Mouse (Mus musculus): ENCODE results near the gene Pgpep1. TPM values are rescaled to one million over a fixed set of nuclear protein-coding genes. Genes with fewer than 3 reads are reported as not detected.

Pgpep1 gene
- total RNA-seq, 2 experiments from 2014 or later: 9.3 to 22.5 TPM

- intact Hi-C loops (cut with DNase I): no loop called here
- peak; percentile 75 for DNase-seq
- TF ChIP-seq CTCF (IDR thresholded peaks at IDR 0.05): no peak
- Histone ChIP-seq H3K27ac (peak overlapping the region; percentile 96), H3K4me3 (peak overlapping the region; percentile 97)
Observed at GRCm38 (mm10) chr8:70607898-70608748, 52.1 kb downstream of the Pgpep1 start.

GRCm38 (mm10) chr8:70607603-70607897 lies 52.6 kb downstream of the Pgpep1 start:
- Histone ChIP-seq H3K27ac (peak overlapping the region; percentile 96), H3K4me3 (peak overlapping the region; percentile 97)
- no peak for TF ChIP-seq CTCF (IDR thresholded peaks at IDR 0.05)
- intact Hi-C loops (cut with DNase I): no loop called here
- DNase-seq: no peak

GRCm38 (mm10) chr8:70606780-70607602 lies 53.2 kb downstream of the Pgpep1 start:
- no peak for DNase-seq
- peak overlapping the region; percentile 97 for H3K4me3 ChIP-seq
- no peak for TF ChIP-seq CTCF (IDR thresholded peaks at IDR 0.05)
- peak overlapping the region; percentile 96 for H3K27ac ChIP-seq
- intact Hi-C loops (cut with DNase I): no loop called here

GRCm38 (mm10) chr8:70605871-70606779 lies 54.1 kb downstream of the Pgpep1 start:
- DNase-seq: no peak
- TF ChIP-seq CTCF (IDR thresholded peaks at IDR 0.05): no peak
- no peak overlapping the region for H3K4me3 ChIP-seq
- intact Hi-C loops (cut with DNase I): no loop called here
- no peak overlapping the region; the same call in 1 of the 2 replicates for H3K27ac ChIP-seq

- intact Hi-C loops (cut with DNase I): no loop called here
- DNase-seq: no peak
- H3K4me3 ChIP-seq: no peak overlapping the region
- no peak for TF ChIP-seq CTCF (IDR thresholded peaks at IDR 0.05)
- no peak overlapping the region for H3K27ac ChIP-seq
Observed at GRCm38 (mm10) chr8:70604558-70604957, 55.6 kb downstream of the Pgpep1 start.

GRCm38 (mm10) chr8:70602139-70602811 lies 57.9 kb downstream of the Pgpep1 start:
- no peak for DNase-seq
- Histone ChIP-seq H3K27ac (no peak overlapping the region), H3K4me3 (no peak overlapping the region)
- intact Hi-C loops (cut with DNase I): no loop called here
- TF ChIP-seq CTCF (IDR thresholded peaks at IDR 0.05): no peak

- intact Hi-C loops (cut with DNase I): no loop called here
- H3K4me3 ChIP-seq: peak overlapping the region; percentile 21
- TF ChIP-seq CTCF (IDR thresholded peaks at IDR 0.05): no peak
- peak overlapping the region; percentile 66 for H3K27ac ChIP-seq
- peak; percentile 75 for DNase-seq
Observed at GRCm38 (mm10) chr8:70601271-70601649, 58.9 kb downstream of the Pgpep1 start.

- peak overlapping the region; percentile 66 for H3K27ac ChIP-seq
- intact Hi-C loops (cut with DNase I): no loop called here
- TF ChIP-seq CTCF (IDR thresholded peaks at IDR 0.05): no peak
- DNase-seq: no peak
- H3K4me3 ChIP-seq: peak overlapping the region; percentile 21
Observed at GRCm38 (mm10) chr8:70600473-70601270, 59.5 kb downstream of the Pgpep1 start.

GRCm38 (mm10) chr8:70599507-70600290 lies 60.5 kb downstream of the Pgpep1 start:
- no peak for DNase-seq
- no peak overlapping the region for H3K4me3 ChIP-seq
- intact Hi-C loops (cut with DNase I): no loop called here
- no peak for TF ChIP-seq CTCF (IDR thresholded peaks at IDR 0.05)
- no peak overlapping the region for H3K27ac ChIP-seq

GRCm38 (mm10) chr8:70598722-70599121 lies 61.5 kb downstream of the Pgpep1 start:
- no peak overlapping the region for H3K27ac ChIP-seq
- intact Hi-C loops (cut with DNase I): no loop called here
- TF ChIP-seq CTCF (IDR thresholded peaks at IDR 0.05): no peak
- H3K4me3 ChIP-seq: peak overlapping the region; percentile 56
- no peak for DNase-seq
